Mouse (Mus musculus) heart, adult 2 months (tissue): ENCODE data around the gene Slc46a1.

ENCODE experiments used
- CTCF ChIP-seq: fragments of 200-600 bp; IDR thresholded peaks from 2 replicates; pipeline ENCODE4 v1.8.1; 2022; ENCODE audit warnings: antibody characterized with exemption, mild to moderate bottlenecking, moderate library complexity
- POLR2A ChIP-seq: fragments of 200-500 bp; IDR thresholded peaks from 2 replicates; pipeline ENCODE4 v1.6.1; 2011; ENCODE audit warnings: mild to moderate bottlenecking, low read depth, low read length, control low read depth; ENCODE audit not compliant: insufficient read depth

DNA sequence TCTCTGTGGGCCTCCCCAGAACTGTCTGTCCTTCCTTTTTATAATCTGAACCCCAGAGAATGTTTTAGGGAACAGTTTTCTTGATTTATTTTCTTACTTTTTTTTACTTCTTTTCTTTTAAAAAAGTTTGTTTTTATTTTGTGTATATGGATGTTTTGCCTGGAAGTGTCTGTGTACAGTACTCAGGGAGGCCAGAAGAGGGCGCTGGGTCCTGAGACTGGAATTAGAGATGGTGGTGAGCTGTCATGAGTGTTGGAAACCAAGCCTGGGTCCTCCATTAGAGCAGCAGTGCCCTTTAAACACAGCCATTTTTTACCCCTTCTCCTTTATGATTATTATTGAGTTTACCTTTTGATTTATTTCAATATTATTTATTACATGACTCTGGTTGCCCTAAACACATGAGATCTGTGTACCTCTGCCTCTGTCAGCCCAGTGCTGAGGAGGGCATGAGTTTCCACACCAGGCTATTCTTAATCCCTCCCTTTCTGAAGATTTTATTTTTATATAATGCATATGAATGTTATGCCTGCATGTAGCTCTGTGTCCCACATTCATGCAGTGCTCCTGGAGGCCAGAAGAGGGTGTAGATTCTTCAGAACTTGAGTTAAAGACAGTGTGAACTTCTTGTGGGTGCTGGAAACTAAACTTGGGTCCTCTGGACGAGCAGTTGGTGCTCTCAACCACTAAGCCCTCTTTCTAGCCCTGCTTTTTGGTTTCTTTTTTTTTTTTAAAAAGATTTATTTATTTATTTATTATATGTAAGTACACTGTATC, 50.2 kb downstream of the Slc46a1 start:
- TF ChIP-seq POLR2A = no peak
- TF ChIP-seq CTCF = peak; percentile 52
